Mouse (Mus musculus) midbrain, embryonic 11.5 days (tissue): ENCODE measurements at regions not wholly inside any gene's neighbourhood (a gene's known extent, or its start where the extent isn't known, plus 50 kb on each side); places are given as distances from the start of the nearest gene placed in this dataset.

Source experiments
- ATAC-seq: fragments of 200-750 bp; cut with Nextera tagmentation; 2 replicates; pipeline ENCODE4 v1.8.0; 2017; ENCODE audit warnings: moderate TSS enrichment, moderate library complexity; ENCODE audit not compliant: low FRiP score
- DNase-seq: peaks from one replicate; pipeline ENCODE4 v3.0.0; 2015; ENCODE audit warnings: low spot score; ENCODE audit errors: missing footprints
- H3K27ac ChIP-seq: fragments of 300-500 bp; sonication (generic); 2 replicates; pipeline ENCODE4 v1.5.1; 2014; ENCODE audit warnings: low read depth, low read length
- H3K27me3 ChIP-seq: fragments of 300-500 bp; sonication (generic); 2 replicates; pipeline ENCODE4 v1.6.1; 2014; ENCODE audit warnings: mild to moderate bottlenecking, low read length, moderate library complexity, mixed read lengths; ENCODE audit not compliant: control insufficient read depth, insufficient read depth
- H3K36me3 ChIP-seq: fragments of 300-500 bp; sonication (generic); 2 replicates; pipeline ENCODE4 v1.6.1; 2014; ENCODE audit warnings: mild to moderate bottlenecking, low read length, moderate library complexity, mixed read lengths; ENCODE audit not compliant: control insufficient read depth, insufficient read depth
- H3K4me1 ChIP-seq: fragments of 300-500 bp; sonication (generic); 2 replicates; pipeline ENCODE4 v1.6.1; 2014; ENCODE audit warnings: low read length; ENCODE audit not compliant: control insufficient read depth, insufficient read depth
- H3K4me2 ChIP-seq: fragments of 300-500 bp; sonication (generic); 2 replicates; pipeline ENCODE4 v1.6.1; 2014; ENCODE audit warnings: mild to moderate bottlenecking, moderate library complexity
- H3K4me3 ChIP-seq: fragments of 300-500 bp; sonication (generic); 2 replicates; pipeline ENCODE4 v1.5.1; 2014; ENCODE audit warnings: low read depth, low read length
- H3K9ac ChIP-seq: fragments of 300-500 bp; sonication (generic); 2 replicates; pipeline ENCODE4 v1.6.1; 2014; ENCODE audit warnings: low read length
- H3K9me3 ChIP-seq: fragments of 300-500 bp; sonication (generic); 2 replicates; pipeline ENCODE4 v1.6.1; 2016; ENCODE audit warnings: low read length; ENCODE audit not compliant: control insufficient read depth
- WGBS: fragments of 180-500 bp; shearing (Covaris S2); extraction: QIAGEN DNeasy Blood & Tissue Kit; methylation state at CpG from one replicate; pipeline ENCODE4 v1.1.7; 2014; 5-methylcytosine and 5-hydroxymethylcytosine counted together

GRCm38 (mm10) chr7:133450246-133450645 is 151.7 kb downstream of the Tex36 start:
- Histone ChIP-seq H3K4me3 (no peak overlapping the region), H3K27ac (no peak overlapping the region), H3K27me3 (no peaks in the 10 kb centered on the region), H3K9ac (no peak overlapping the region), H3K4me1 (no peaks in the 10 kb centered on the region), H3K9me3 (no peaks in the 10 kb centered on the region), H3K4me2 (no peak overlapping the region), H3K36me3 (no peaks in the 10 kb centered on the region)
- DNase-seq (no peak), ATAC-seq (no peak)
- 89% methylated on average over 7 of the region's 7 CpGs for WGBS

DNA sequence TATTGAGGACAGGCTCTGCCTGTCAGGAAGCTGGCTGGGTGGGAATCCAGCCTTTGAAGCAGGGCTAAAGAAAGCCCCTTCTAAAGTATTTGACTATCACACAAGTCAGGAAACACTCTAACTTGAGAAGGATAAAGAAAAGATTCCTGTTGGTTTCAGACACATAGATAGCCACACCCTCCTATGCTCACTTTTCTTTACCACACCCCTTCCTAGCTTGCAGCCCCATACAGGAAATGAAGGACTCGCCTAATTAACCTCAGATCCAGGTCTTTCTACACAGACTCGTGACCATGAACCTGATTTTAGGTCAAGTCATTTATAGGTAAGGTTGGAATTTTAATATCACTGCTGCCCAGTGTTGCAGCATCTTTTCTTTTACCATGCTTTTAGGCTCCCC is 154.9 kb downstream of the Tex36 start:
- DNase-seq (no peak), ATAC-seq (no peak)
- no peaks in the 10 kb centered on the region for H3K9me3 ChIP-seq
- 63% methylated on average over 2 of the region's 2 CpGs for WGBS
- no peak overlapping the region for H3K27ac ChIP-seq
- no peak overlapping the region for H3K4me3 ChIP-seq
- H3K9ac ChIP-seq = no peak overlapping the region
- H3K27me3 ChIP-seq = no peaks in the 10 kb centered on the region
- H3K4me2 ChIP-seq = no peak overlapping the region
- no peaks in the 10 kb centered on the region for H3K36me3 ChIP-seq
- no peaks in the 10 kb centered on the region for H3K4me1 ChIP-seq

DNA sequence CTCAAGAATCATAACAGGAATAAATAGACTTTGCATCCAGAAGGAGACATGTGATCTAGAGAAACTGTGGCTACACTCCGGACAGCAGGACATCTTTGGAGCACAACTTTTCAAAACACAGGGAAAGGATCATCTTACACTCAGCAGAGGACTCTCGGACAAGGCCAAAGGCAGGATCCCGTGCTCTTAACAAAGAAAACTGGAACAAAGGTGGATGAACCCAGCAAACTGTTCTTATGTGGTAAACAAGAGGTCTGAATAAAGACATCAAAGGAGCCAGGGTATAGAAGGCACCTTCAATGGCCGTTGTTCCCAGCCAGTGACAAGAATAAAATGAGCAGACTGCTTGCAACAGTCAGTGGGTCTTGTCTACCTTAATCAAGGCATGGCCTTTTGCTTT is 160.3 kb downstream of the Tex36 start:
- no peaks in the 10 kb centered on the region for H3K9me3 ChIP-seq
- ATAC-seq (no peak), DNase-seq (peak; percentile 89)
- H3K4me3 ChIP-seq = no peak overlapping the region
- H3K27me3 ChIP-seq = no peaks in the 10 kb centered on the region
- H3K4me2 ChIP-seq = no peak overlapping the region
- WGBS = 4% methylated on average over 4 of the region's 4 CpGs
- no peak overlapping the region for H3K9ac ChIP-seq
- H3K27ac ChIP-seq = no peak overlapping the region
- H3K36me3 ChIP-seq = no peaks in the 10 kb centered on the region
- peaks cover 26% of the 10 kb centered on the region for H3K4me1 ChIP-seq

GRCm38 (mm10) chr7:133441169-133441568 is 160.8 kb downstream of the Tex36 start:
- peaks cover 26% of the 10 kb centered on the region for H3K4me1 ChIP-seq
- H3K4me3 ChIP-seq = no peak overlapping the region
- no peak for DNase-seq
- H3K36me3 ChIP-seq = no peaks in the 10 kb centered on the region
- H3K27ac ChIP-seq = no peak overlapping the region
- H3K9ac ChIP-seq = no peak overlapping the region
- no peaks in the 10 kb centered on the region for H3K27me3 ChIP-seq
- no peaks in the 10 kb centered on the region for H3K9me3 ChIP-seq
- H3K4me2 ChIP-seq = no peak overlapping the region
- ATAC-seq = no peak
- WGBS = 59% methylated on average over 6 of the region's 6 CpGs

DNA sequence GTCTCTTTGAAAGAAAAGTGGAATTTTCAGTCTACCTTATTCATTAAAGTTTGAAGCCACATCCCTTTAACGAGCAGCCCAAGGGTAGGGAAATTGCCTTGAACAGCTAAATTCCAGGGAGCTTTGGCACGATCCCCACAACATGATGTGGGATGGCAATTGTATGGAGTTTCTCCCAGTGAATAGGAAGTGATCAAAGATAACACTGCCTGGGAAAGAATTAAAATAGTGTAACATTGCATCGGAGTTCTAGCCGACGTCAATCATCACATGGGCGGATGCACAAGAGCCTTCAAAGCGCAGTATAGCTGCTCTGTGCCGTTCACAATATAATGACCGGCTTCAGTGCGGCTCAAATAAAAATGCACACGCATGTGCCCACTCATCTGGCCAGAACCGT is 161.2 kb downstream of the Tex36 start:
- Histone ChIP-seq H3K4me2 (no peak overlapping the region), H3K27ac (no peak overlapping the region), H3K9ac (no peak overlapping the region), H3K27me3 (no peaks in the 10 kb centered on the region), H3K36me3 (no peaks in the 10 kb centered on the region), H3K9me3 (no peaks in the 10 kb centered on the region), H3K4me3 (no peak overlapping the region), H3K4me1 (peaks cover 28% of the 10 kb centered on the region)
- 37% methylated on average over 12 of the region's 12 CpGs for WGBS
- ATAC-seq (no peak; the same call in 1 of the 2 replicates), DNase-seq (peak; percentile 91)

DNA sequence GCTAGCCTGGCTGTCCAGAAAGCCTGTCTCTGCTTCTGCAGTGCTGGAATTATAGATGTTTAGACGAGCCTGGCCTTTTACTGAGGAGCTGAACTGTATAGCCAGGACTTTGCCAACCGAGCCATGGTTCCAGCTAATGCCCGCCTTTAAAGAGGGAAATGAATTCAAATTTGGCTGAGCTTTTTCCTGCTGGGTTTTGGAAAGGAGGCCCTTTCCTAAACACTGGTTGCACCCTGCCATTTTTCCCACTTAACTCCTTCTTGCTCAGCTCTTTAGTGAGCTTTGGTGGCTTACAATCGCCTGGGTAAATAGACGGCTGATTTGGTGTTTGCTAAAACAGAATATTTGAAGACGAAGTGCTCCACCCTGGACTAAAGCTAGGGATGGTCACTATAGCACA is 161.9 kb downstream of the Tex36 start:
- H3K27ac ChIP-seq = no peak overlapping the region
- WGBS = 61% methylated on average over 6 of the region's 6 CpGs
- peaks cover 28% of the 10 kb centered on the region for H3K4me1 ChIP-seq
- no peak overlapping the region for H3K9ac ChIP-seq
- no peaks in the 10 kb centered on the region for H3K27me3 ChIP-seq
- no peak overlapping the region for H3K4me3 ChIP-seq
- no peak overlapping the region for H3K4me2 ChIP-seq
- ATAC-seq (no peak), DNase-seq (no peak)
- no peaks in the 10 kb centered on the region for H3K9me3 ChIP-seq
- no peaks in the 10 kb centered on the region for H3K36me3 ChIP-seq

DNA sequence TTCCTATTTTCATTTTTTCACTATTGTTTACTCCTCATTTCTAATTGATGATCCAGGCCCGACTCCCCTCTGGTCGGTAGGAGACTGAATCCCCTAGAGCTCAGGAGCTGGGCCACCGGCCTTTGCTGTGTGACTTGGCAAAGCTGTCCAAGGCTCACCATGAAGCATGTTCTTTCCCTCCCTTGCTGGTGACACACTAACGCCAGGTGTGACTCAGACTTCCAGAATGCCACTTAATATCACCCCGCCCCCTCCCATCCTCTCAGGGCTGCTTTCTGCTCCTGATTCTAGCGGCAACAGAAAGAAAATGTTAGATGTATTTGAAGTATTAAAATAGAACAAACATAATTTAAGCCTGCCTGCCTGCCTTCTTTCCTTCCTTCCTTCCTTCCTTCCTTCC is 163.3 kb downstream of the Tex36 start:
- no peak for DNase-seq
- Histone ChIP-seq H3K4me3 (no peak overlapping the region), H3K9me3 (no peaks in the 10 kb centered on the region), H3K9ac (no peak overlapping the region), H3K4me1 (peaks cover 28% of the 10 kb centered on the region), H3K36me3 (no peaks in the 10 kb centered on the region), H3K27ac (no peak overlapping the region; the same call in 1 of the 2 replicates), H3K4me2 (no peak overlapping the region), H3K27me3 (no peaks in the 10 kb centered on the region)
- ATAC-seq = no peak
- 51% methylated on average over 6 of the region's 6 CpGs for WGBS

GRCm38 (mm10) chr7:133437866-133438265 is 164.1 kb downstream of the Tex36 start:
- no peak overlapping the region for H3K4me3 ChIP-seq
- no peak overlapping the region for H3K4me2 ChIP-seq
- no peak overlapping the region for H3K9ac ChIP-seq
- no peaks in the 10 kb centered on the region for H3K9me3 ChIP-seq
- ATAC-seq = peak; percentile 70
- peak overlapping the region; percentile 32 for H3K27ac ChIP-seq
- H3K36me3 ChIP-seq = no peaks in the 10 kb centered on the region
- peak; percentile 93 for DNase-seq
- WGBS = 9% methylated on average over 7 of the region's 7 CpGs
- H3K27me3 ChIP-seq = no peaks in the 10 kb centered on the region
- peaks cover 28% of the 10 kb centered on the region for H3K4me1 ChIP-seq

DNA sequence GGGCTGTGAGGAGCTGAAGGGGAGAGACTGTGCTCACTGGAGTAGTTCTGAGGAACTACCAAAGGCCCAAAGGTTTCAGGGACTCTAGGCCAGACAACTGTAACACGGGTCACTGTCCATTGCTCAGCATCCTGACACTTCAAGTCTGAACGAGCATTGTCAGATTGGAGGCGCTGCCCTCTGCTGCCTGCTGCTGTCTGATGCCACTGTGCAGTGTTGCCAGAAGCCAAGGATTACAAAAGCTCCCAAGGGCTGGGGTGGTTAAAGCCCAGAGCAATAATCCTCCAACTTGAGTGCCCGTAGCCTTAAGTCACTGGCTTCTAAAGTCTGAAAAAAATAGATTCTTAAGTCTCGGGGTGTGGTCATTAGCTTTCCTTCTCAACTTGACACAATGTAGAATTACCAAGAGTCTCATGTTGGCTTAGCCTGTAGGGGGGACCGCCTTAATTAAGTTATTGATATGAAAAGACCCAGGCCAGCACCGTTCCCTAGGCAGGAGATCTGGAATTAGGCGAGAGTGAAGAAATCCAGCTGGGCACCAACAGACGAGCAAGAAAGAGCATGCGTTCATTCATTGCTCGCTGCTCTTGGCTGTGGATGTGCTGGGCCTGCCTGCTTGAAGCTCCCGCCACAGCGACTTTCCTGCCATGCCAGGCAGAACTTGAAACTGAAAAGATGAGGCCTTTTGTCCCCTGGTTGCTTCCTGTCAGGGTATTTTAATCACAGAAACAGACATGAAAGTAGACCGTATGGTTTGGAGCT is 166.2 kb downstream of the Tex36 start:
- no peak for DNase-seq
- H3K27ac ChIP-seq = no peak overlapping the region

More for the DNA sequence above, 166.2 kb downstream of the Tex36 start:
- Histone ChIP-seq H3K9me3 (no peaks in the 10 kb centered on the region), H3K4me2 (no peak overlapping the region), H3K27me3 (no peaks in the 10 kb centered on the region), H3K4me1 (peaks cover 17% of the 10 kb centered on the region), H3K9ac (no peak overlapping the region), H3K4me3 (no peak overlapping the region), H3K36me3 (no peaks in the 10 kb centered on the region)
- WGBS = 51% methylated on average over 14 of the region's 14 CpGs
- ATAC-seq = 0 out of 2 replicates have a peak, but pooled peaks have one; percentile 29
